Mouse (Mus musculus) heart, postnatal 0 days (tissue): ENCODE results near the gene Olfr1223.

Experiments used
- CTCF ChIP-seq: IDR thresholded peaks from 2 replicates; pipeline ENCODE4 v1.5.1; 2016; ENCODE audit warnings: antibody characterized with exemption, control low read depth, low read depth
- EP300 ChIP-seq: IDR thresholded peaks from 2 replicates; pipeline ENCODE4 v1.6.1; 2016; ENCODE audit warnings: antibody characterized with exemption, low read depth

DNA sequence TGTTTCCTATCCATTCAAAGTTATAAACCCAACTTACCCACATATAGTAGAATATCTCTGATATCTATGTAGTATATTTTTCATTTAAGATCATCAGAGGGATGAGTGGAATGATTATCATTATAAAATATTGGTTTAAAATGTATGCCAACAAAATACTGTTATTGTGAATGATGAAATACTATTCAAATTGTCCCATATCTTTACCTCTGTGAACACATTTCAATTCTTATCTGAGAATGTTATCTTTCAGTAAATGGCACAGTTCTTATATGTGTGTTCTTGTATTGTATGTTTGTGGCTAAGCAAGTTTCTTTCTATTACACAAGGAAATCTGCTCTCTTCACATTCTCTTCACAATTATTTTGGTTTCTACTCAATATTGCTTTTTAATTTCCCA, 45.7 kb downstream of the Olfr1223 start:
- TF ChIP-seq CTCF: no peak
- no peak for TF ChIP-seq EP300
